Mouse (Mus musculus): ENCODE data around the gene Gm49339. TPM values are rescaled to one million over a fixed set of nuclear protein-coding genes. Genes with fewer than 3 reads are reported as not detected.
"Not testable (repeated sequence)": the region's sequence is repeated elsewhere in the genome, so short reads cannot be mapped to it uniquely, and the experiment has no call there.

Gene Gm49339
- polyA plus RNA-seq (2015; fragmentation: Nextera tagmentation; extraction: Ambion mirVana), result 0.13 and 0.65 TPM in 2 replicates

GRCm38 (mm10) chr10:51480397-51480796 is at the start of gene Gm49339, which contains the start of gene Lilr4b:
TSS of gene Gm49339 (plus strand) at chr10:51480612.
TSS of gene Lilr4b (plus strand) at chr10:51480632.
- H3K36me3 ChIP-seq (ENCODE audit: control insufficient read depth, insufficient read depth); ATAC-seq; H3K9ac ChIP-seq (ENCODE audit: low read depth, low read length); H3K27me3 ChIP-seq (replicated peaks; ENCODE audit: control insufficient read depth, insufficient read depth, low read length); H3K4me1 ChIP-seq (replicated peaks; ENCODE audit: control insufficient read depth, insufficient read depth, low read length); H3K27ac ChIP-seq (ENCODE audit: low read depth, low read length); H3K4me3 ChIP-seq (ENCODE audit: low read depth, low read length); H3K4me2 ChIP-seq (replicated peaks; ENCODE audit: low read depth); H3K9me3 ChIP-seq (ENCODE audit: control insufficient read depth): not testable (repeated sequence)
- WGBS, result 80% methylated on average over 1 of the region's 3 CpGs

DNA sequence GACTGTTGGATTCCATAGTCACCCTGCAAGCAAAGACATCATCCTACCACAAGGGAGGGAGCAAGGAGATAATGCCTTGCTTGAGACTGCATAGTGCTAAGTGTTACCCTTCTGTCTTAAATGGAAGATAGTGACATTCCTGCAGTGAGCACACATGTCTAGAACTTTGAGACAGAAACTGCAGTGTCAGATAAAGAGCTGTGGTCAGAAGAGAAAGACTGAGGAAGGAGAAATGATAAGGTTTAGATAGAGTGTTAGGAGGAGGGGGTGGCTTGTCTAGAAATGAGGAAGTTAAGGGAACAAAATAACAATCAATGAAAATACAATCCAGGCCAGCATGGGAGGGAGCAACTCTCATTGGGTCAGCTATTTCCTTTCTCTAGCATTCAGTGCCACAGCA is 47.5 kb upstream of the Gm49339 start:
- Histone ChIP-seq H3K27me3 (replicated peaks; ENCODE audit: control insufficient read depth, insufficient read depth, low read length) (no peaks in the 10 kb centered on the region), H3K27ac (ENCODE audit: low read depth, low read length) (no peak overlapping the region), H3K9me3 (ENCODE audit: control insufficient read depth) (no peaks in the 10 kb centered on the region), H3K4me1 (replicated peaks; ENCODE audit: control insufficient read depth, insufficient read depth, low read length) (no peaks in the 10 kb centered on the region), H3K9ac (ENCODE audit: low read depth, low read length) (no peak overlapping the region), H3K4me2 (replicated peaks; ENCODE audit: low read depth) (no peak overlapping the region), H3K36me3 (ENCODE audit: control insufficient read depth, insufficient read depth) (no peaks in the 10 kb centered on the region), H3K4me3 (ENCODE audit: low read depth, low read length) (no peak overlapping the region)
- ATAC-seq, result no peak
- no peak for TF ChIP-seq CTCF (IDR thresholded peaks at IDR 0.05; ENCODE audit: low read depth)

- TF ChIP-seq CTCF (IDR thresholded peaks at IDR 0.05; ENCODE audit: low read depth), result no peak
- no peak for ATAC-seq
- 72% methylated on average over 3 of the region's 3 CpGs for WGBS
These were observed 44.7 kb upstream of the Gm49339 start for GRCm38 (mm10) chr10:51435684-51436083.

GRCm38 (mm10) chr10:51451610-51452009 is 28.8 kb upstream of the Gm49339 start:
- no peak for TF ChIP-seq CTCF (IDR thresholded peaks at IDR 0.05; ENCODE audit: low read depth)
- Histone ChIP-seq H3K9me3 (ENCODE audit: control insufficient read depth) (no peaks in the 10 kb centered on the region), H3K4me1 (replicated peaks; ENCODE audit: control insufficient read depth, insufficient read depth, low read length) (no peaks in the 10 kb centered on the region), H3K4me2 (replicated peaks; ENCODE audit: low read depth) (no peak overlapping the region), H3K27ac (ENCODE audit: low read depth, low read length) (no peak overlapping the region), H3K4me3 (ENCODE audit: low read depth, low read length) (no peak overlapping the region), H3K27me3 (replicated peaks; ENCODE audit: control insufficient read depth, insufficient read depth, low read length) (no peaks in the 10 kb centered on the region), H3K9ac (ENCODE audit: low read depth, low read length) (no peak overlapping the region), H3K36me3 (ENCODE audit: control insufficient read depth, insufficient read depth) (no peaks in the 10 kb centered on the region)
- 60% methylated on average over 4 of the region's 4 CpGs for WGBS
- peak; percentile 96 for ATAC-seq

More at GRCm38 (mm10) chr10:51435684-51436083, 44.7 kb upstream of the Gm49339 start:
- Histone ChIP-seq H3K4me3 (ENCODE audit: low read depth, low read length) (no peak overlapping the region), H3K9ac (ENCODE audit: low read depth, low read length) (no peak overlapping the region), H3K36me3 (ENCODE audit: control insufficient read depth, insufficient read depth) (no peaks in the 10 kb centered on the region), H3K4me1 (replicated peaks; ENCODE audit: control insufficient read depth, insufficient read depth, low read length) (no peaks in the 10 kb centered on the region), H3K27ac (ENCODE audit: low read depth, low read length) (no peak overlapping the region), H3K27me3 (replicated peaks; ENCODE audit: control insufficient read depth, insufficient read depth, low read length) (no peaks in the 10 kb centered on the region), H3K4me2 (replicated peaks; ENCODE audit: low read depth) (no peak overlapping the region), H3K9me3 (ENCODE audit: control insufficient read depth) (no peaks in the 10 kb centered on the region)

DNA sequence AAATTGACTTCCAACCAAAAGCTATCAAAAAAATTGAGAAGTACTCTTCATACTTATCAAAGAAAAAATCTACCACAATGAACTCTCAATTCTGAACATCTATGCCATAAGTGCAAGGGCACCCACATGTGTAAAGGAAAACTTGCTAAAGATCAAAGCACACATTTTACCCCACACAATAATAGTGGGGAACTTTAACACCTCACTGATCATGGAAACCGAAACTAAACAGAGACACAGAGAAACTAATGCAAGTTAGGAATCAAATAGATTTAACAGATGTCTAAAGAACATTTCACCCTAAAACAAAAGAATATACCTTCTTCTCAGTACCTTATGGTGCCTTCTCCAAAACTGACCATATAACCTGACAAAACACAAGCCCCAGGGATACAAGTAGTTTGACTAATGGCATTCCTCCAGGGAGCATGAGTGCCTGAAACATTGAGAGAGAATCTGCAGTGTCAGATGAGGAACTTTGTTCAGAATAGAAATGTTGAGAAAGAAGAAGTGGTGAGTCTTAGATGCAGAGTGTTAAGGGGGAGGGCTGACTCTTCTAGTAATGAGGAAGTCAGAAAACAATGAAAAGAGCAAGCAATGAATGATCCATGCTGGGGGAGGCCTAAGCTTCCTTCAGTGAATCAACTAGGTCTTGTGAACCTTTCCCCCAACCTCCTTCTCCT is 26.7 kb upstream of the Gm49339 start:
- Histone ChIP-seq H3K4me1 (replicated peaks; ENCODE audit: control insufficient read depth, insufficient read depth, low read length) (no peaks in the 10 kb centered on the region), H3K27ac (ENCODE audit: low read depth, low read length) (0 out of 2 replicates have a peak overlapping the region, but pooled peaks have one; percentile 28), H3K36me3 (ENCODE audit: control insufficient read depth, insufficient read depth) (no peaks in the 10 kb centered on the region), H3K9me3 (ENCODE audit: control insufficient read depth) (no peaks in the 10 kb centered on the region), H3K4me3 (ENCODE audit: low read depth, low read length) (no peak overlapping the region), H3K4me2 (replicated peaks; ENCODE audit: low read depth) (no peak overlapping the region), H3K9ac (ENCODE audit: low read depth, low read length) (no peak overlapping the region), H3K27me3 (replicated peaks; ENCODE audit: control insufficient read depth, insufficient read depth, low read length) (no peaks in the 10 kb centered on the region)
- 81% methylated on average over 1 of the region's 1 CpGs for WGBS
- peak; percentile 40 for ATAC-seq
- TF ChIP-seq CTCF (IDR thresholded peaks at IDR 0.05; ENCODE audit: low read depth), result no peak

DNA sequence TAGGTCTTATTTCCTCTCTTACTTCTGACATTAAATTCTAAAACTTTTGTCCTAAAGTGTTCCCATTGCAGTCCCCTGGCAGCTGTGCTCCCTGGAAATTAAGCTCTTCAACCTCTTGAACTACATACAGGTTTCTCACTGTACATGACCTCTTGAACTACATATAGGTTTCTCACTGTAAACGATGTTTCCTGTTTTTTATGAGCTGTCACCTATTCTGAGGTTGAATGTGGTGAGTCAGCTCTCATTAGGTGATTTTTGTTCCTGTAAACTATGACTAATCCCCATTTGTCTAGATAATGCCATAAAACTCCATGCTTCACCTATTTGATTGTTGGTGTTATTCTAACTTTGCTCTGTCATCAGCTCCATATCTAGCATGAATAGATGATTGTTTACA is 26.0 kb upstream of the Gm49339 start:
- H3K27me3 ChIP-seq (replicated peaks; ENCODE audit: control insufficient read depth, insufficient read depth, low read length), result no peaks in the 10 kb centered on the region
- 38% methylated on average over 1 of the region's 1 CpGs for WGBS
- H3K27ac ChIP-seq (ENCODE audit: low read depth, low read length), result 0 out of 2 replicates have a peak overlapping the region, but pooled peaks have one; percentile 28
- no peak overlapping the region for H3K4me3 ChIP-seq (ENCODE audit: low read depth, low read length)
- H3K9me3 ChIP-seq (ENCODE audit: control insufficient read depth), result no peaks in the 10 kb centered on the region
- peak; percentile 66 for ATAC-seq
- no peak overlapping the region for H3K4me2 ChIP-seq (replicated peaks; ENCODE audit: low read depth)
- no peaks in the 10 kb centered on the region for H3K36me3 ChIP-seq (ENCODE audit: control insufficient read depth, insufficient read depth)
- H3K4me1 ChIP-seq (replicated peaks; ENCODE audit: control insufficient read depth, insufficient read depth, low read length), result no peaks in the 10 kb centered on the region
- H3K9ac ChIP-seq (ENCODE audit: low read depth, low read length), result no peak overlapping the region
- TF ChIP-seq CTCF (IDR thresholded peaks at IDR 0.05; ENCODE audit: low read depth), result no peak
